Mouse (Mus musculus) central nervous system, embryonic 14 days (tissue): ENCODE results near the gene Cdadc1. TPM values are rescaled to one million over a fixed set of nuclear protein-coding genes. Genes with fewer than 3 reads are reported as not detected.

Experiments used
- polyA plus RNA-seq: library from polyadenylated mRNA; depleted of rRNA; stranded (reverse); fragments of >200 nt; gene quantifications from 2 replicates; pipeline ENCODE4 v1.2.3, GENCODE M21; 2012; rRNA removed

Gene Cdadc1
- 16.3 and 17.3 TPM in 2 replicates for polyA plus RNA-seq

DNA sequence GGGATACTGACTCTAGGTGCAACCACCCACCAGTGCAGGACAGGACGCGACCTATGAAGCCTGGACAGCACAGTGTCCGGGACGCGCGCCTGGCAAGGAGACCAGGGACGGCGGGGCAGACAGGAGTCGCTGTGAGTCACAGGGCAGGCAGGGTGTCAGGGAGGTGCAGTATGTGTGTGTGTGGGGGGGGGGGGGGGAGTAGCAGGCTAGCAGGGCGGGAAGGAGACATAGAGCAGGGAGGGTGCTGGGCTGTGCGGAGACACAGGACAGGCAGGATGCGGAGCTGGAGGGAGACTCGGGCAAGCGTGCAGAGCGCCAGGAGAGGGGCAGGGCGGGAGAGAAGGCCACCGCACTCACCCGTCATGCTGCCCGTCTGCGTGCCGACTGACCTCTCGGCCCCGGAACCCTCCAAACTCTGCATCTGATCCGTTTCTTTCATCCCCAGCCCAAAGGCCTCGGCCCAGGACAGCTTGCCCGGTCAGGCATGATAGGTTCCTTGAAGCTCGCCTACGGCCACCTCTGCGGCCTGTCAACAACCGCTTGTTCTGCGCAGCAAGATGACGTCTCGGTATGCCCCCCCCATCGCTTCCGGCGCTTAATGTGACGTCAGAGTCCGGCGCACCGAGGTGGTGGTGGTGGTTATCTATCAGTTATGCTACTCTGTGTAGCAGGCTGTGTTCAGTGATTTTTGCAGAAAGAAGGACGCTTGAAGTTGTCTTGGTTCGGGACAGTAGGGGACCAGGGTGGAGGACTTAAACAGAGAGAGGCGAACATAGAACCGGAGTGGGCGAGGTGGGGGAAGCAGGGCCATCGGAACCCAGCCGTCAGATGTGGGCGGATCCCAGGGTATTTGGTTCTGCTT lies at the start of gene Cdadc1:
TSS of gene Cdadc1 (minus strand) at position 562 of the 862 bp plus-strand sequence.

GRCm38 (mm10) chr14:59625158-59625805 lies 27.5 kb upstream of the Cdadc1 start, which contains the start of gene Shisa2:
Shisa2 (plus strand) TSS chr14:59625308.

Other genes with a start within 250 kb of the Cdadc1 start
- gene Phf11d, start 232.5 kb downstream of the Cdadc1 start, polyA plus RNA-seq = 0.98 and 1.1 TPM in 2 replicates
- 1.1 TPM in 2 replicates for gene Phf11c, start 202.6 kb downstream of the Cdadc1 start, polyA plus RNA-seq
- gene Setdb2, start 157.1 kb downstream of the Cdadc1 start, polyA plus RNA-seq = 7.0 and 7.5 TPM in 2 replicates
- gene Cab39l, start 157.0 kb downstream of the Cdadc1 start, polyA plus RNA-seq = 11.1 and 11.3 TPM in 2 replicates
- gene Shisa2, start 27.3 kb upstream of the Cdadc1 start, polyA plus RNA-seq = 19.2 and 20.8 TPM in 2 replicates